Mouse (Mus musculus) megakaryocyte, embryonic 14.5 days (primary cell): ENCODE data around the gene Chrnd.

ENCODE experiments used
- FLI1 ChIP-seq: IDR thresholded peaks from 2 replicates; pipeline ENCODE4 v1.6.1; 2012; ENCODE audit warnings: low read length, inconsistent platforms, mixed read lengths
- GATA1 ChIP-seq: IDR thresholded peaks from 3 replicates; pipeline ENCODE4 v1.6.1; 2012; ENCODE audit warnings: mixed read lengths, low read length, inconsistent platforms, borderline replicate concordance

DNA sequence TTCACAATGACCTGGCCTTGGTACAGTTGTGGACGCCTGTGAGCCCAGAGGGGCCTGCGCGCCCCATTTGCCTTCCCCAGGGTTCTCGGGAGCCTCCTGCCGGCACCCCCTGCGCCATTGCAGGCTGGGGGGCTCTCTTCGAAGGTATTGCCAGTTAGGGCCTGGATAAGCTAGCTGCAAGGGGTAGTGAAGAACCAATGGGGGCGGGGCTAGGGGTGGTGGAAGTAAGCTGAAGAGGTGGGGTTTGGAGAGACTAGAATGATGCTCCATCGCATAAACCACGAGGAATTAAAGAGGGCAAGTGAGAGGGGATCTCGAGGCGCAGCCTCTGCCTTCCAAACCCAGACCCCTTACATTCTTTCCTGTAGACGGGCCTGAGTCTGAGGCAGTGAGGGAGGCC is 4.9 kb upstream of the Chrnd start:
- TF ChIP-seq GATA1: no peak
- TF ChIP-seq FLI1: no peak
